ENCODE assay signal across 18 mouse cellular contexts in genomic region chr10:58479954-58480490, GRCm38 (mm10). TPM values are rescaled to one million over a fixed set of nuclear protein-coding genes. Genes with fewer than 3 reads are reported as not detected.
DNase-seq lines count a peak whose midpoint lies in the region; ATAC-seq and TF ChIP-seq lines count a peak whose summit lies in the region.
"Had no signal": no experiment of that assay in that cellular context is flagged by ENCODE, and none has a peak within 500 bp of the region (broad histone marks: within the 10 kb centered on the region; RNA-seq: fewer than 3 reads in every experiment).

No protein-coding gene starts in this region.

- no peak overlapping the region for H3K4me3 ChIP-seq in MEL (ENCODE audit: control insufficient read depth in 1 of 2, insufficient read depth in 1 of 2, low read depth in 2 of 2, low read length in 2 of 2)
- H3K4me3 ChIP-seq in intestine, postnatal 0 days (ENCODE audit: low read depth, low read length), result no peak overlapping the region
- H3K4me3 ChIP-seq: embryonic facial prominence, embryonic 12.5 days; gastrocnemius, adult 2 months; heart, embryonic 12.5 days; hindbrain, embryonic 10.5 days had no signal

- H3K9me3 ChIP-seq in MEL (replicated peaks; ENCODE audit: insufficient read depth, low read length), result no peaks in the 10 kb centered on the region
- H3K9me3 ChIP-seq in intestine, postnatal 0 days (ENCODE audit: control insufficient read depth), result no peaks in the 10 kb centered on the region
- H3K9me3 ChIP-seq: embryonic facial prominence, embryonic 12.5 days; heart, embryonic 12.5 days; hindbrain, embryonic 10.5 days had no signal

- H3K4me1 ChIP-seq in MEL (ENCODE audit: control insufficient read depth in 1 of 2, insufficient read depth in 2 of 2, low read length in 2 of 2), result no peaks in the 10 kb centered on the region
- H3K4me1 ChIP-seq in intestine, postnatal 0 days (replicated peaks; ENCODE audit: control insufficient read depth, insufficient read depth, low read length), result no peaks in the 10 kb centered on the region
- H3K4me1 ChIP-seq: embryonic facial prominence, embryonic 12.5 days; heart, embryonic 12.5 days; hindbrain, embryonic 10.5 days had no signal

- H3K79me2 ChIP-seq in MEL (ENCODE audit: control insufficient read depth, insufficient read depth, low read length, poor library complexity), result peaks cover 3% of the 10 kb centered on the region; the same call in 1 of the 2 replicates

- TF ChIP-seq CTCF in MEL (IDR thresholded peaks at IDR 0.05 in 2 of 3, conservative IDR thresholded peaks at IDR 0.05 in 1 of 3; ENCODE audit: control insufficient read depth in 1 of 3, insufficient read depth in 1 of 3, low read depth in 2 of 3, low read length in 3 of 3, poor library complexity in 1 of 3, severe bottlenecking in 1 of 3), result no peak
- no peak for TF ChIP-seq CTCF in intestine, postnatal 0 days (IDR thresholded peaks at IDR 0.05; ENCODE audit: low read depth)

- no peak overlapping the region for H3K4me2 ChIP-seq in intestine, postnatal 0 days (replicated peaks; ENCODE audit: low read depth)
- H3K4me2 ChIP-seq: embryonic facial prominence, embryonic 12.5 days; heart, embryonic 12.5 days; hindbrain, embryonic 14.5 days had no signal

- no peaks in the 10 kb centered on the region for H3K27me3 ChIP-seq in MEL (ENCODE audit: control insufficient read depth in 1 of 2, insufficient read depth in 2 of 2, low read length in 2 of 2)
- H3K27me3 ChIP-seq in intestine, postnatal 0 days (replicated peaks; ENCODE audit: control insufficient read depth, insufficient read depth, low read length), result no peaks in the 10 kb centered on the region
- H3K27me3 ChIP-seq: CH12.LX; embryonic facial prominence, embryonic 12.5 days; heart, embryonic 12.5 days had no signal

- peaks cover 0 to 62% of the 10 kb centered on the region in 2 experiments; a peak in 3 of 4 replicates for H3K36me3 ChIP-seq in MEL (ENCODE audit: control insufficient read depth in 1 of 2, insufficient read depth in 2 of 2, low read length in 2 of 2)
- peaks cover 65% of the 10 kb centered on the region for H3K36me3 ChIP-seq in intestine, postnatal 0 days (ENCODE audit: control insufficient read depth, insufficient read depth)

- H3K9ac ChIP-seq in MEL (ENCODE audit: control insufficient read depth, low read depth, low read length, poor library complexity, severe bottlenecking), result no peak overlapping the region
- H3K9ac ChIP-seq in intestine, postnatal 0 days (ENCODE audit: low read depth, low read length), result no peak overlapping the region
- H3K9ac ChIP-seq: embryonic facial prominence, embryonic 12.5 days; heart, embryonic 12.5 days; hindbrain, embryonic 14.5 days had no signal

- TF ChIP-seq RAD21 in MEL (IDR thresholded peaks at IDR 0.05; ENCODE audit: low read depth, low read length), result no peak

- ATAC-seq in inflammation-experienced regulatory T-cells, adult 6 months, result peak; percentile 56
- ATAC-seq in intestine, postnatal 0 days, result no peak
- ATAC-seq: forebrain, embryonic 16.5 days had no signal

- no peak for TF ChIP-seq POLR2A in MEL (IDR thresholded peaks at IDR 0.05; ENCODE audit: control insufficient read depth in 1 of 2, insufficient read depth in 1 of 2, low read depth in 1 of 2, low read length in 2 of 2, poor library complexity in 1 of 2)

- TF ChIP-seq EP300 in MEL (IDR thresholded peaks at IDR 0.05; ENCODE audit: low read depth in 1 of 2, low read length in 2 of 2), result no peak

- H3K27ac ChIP-seq in MEL (ENCODE audit: control insufficient read depth, low read depth, low read length), result no peak overlapping the region
- no peak overlapping the region for H3K27ac ChIP-seq in intestine, postnatal 0 days (ENCODE audit: low read depth, low read length)
- H3K27ac ChIP-seq: embryonic facial prominence, embryonic 12.5 days; gastrocnemius, adult 2 months; hindbrain, embryonic 10.5 days; hindbrain, embryonic 14.5 days had no signal

- peak; percentile 11 for DNase-seq in right cerebral cortex, adult 18-20 months
- no peak for DNase-seq in right cerebral cortex, postnatal 10 days (ENCODE audit: low spot score in 2 of 2)
- no peak for DNase-seq in MEL (ENCODE audit: low read depth, low spot score)
- DNase-seq in thymus, postnatal 0 days (ENCODE audit: low spot score), result no peak
- DNase-seq: adrenal gland, postnatal 10 days; cerebellum, adult 11-12 months; cerebellum, adult 9-10 months; cerebellum, postnatal 25 days; gastrocnemius, postnatal 25 days had no signal

- WGBS in intestine, postnatal 0 days, result 94% methylated on average over 4 of the region's 4 CpGs

TF ChIP-seq in MEL, 35 proteins besides CTCF, POLR2A, EP300 and RAD21:
- TF ChIP-seq ZNF384 (IDR thresholded peaks at IDR 0.05; ENCODE audit: low read depth, low read length) (no peak), BHLHE40 (IDR thresholded peaks at IDR 0.05; ENCODE audit: borderline replicate concordance, low read depth, low read length) (no peak), POLR2AphosphoS2 (IDR thresholded peaks at IDR 0.05; ENCODE audit: low read length) (0 out of 2 replicates have a peak, but pooled peaks have one; percentile 9), NELFE (IDR thresholded peaks at IDR 0.05; ENCODE audit: low read depth, low read length) (no peak)

RNA-seq across cellular contexts. Expression of gene Ccdc138, which starts 17.7 kb away (rescaled TPM):
- 1.2 and 1.3 TPM in 2 replicates for total RNA-seq in MEL (2012; rRNA removed)
- polyA plus RNA-seq in MEL (2012; ENCODE audit: insufficient read depth in 1 of 2, insufficient read length in 2 of 2, low read depth in 1 of 2, low replicate concordance in 2 of 2, missing spikeins in 1 of 2), result 1 to 10 TPM in 1 of 2 experiments, not detected in 1; 1.3 TPM
- 1 to 10 TPM; 2.2 to 5.1 (median 2.7) TPM for polyA plus RNA-seq in inflammation-experienced regulatory T-cells, adult 6 months (2017; shearing (Covaris generic))
- polyA plus RNA-seq in thymus, postnatal 0 days (2015; fragmentation: Nextera tagmentation; extraction: Ambion mirVana), result 6.2 and 9.3 TPM in 2 replicates
- polyA plus RNA-seq in intestine, postnatal 0 days (2015; fragmentation: Nextera tagmentation; extraction: Ambion mirVana), result 2.5 and 2.6 TPM in 2 replicates

RNA-seq across cellular contexts. Expression of gene Ranbp2, which starts 33.3 kb away (rescaled TPM):
- total RNA-seq in MEL (2012; rRNA removed), result 73.5 and 82.4 TPM in 2 replicates
- 100 to 1,000 TPM in 1 of 2 experiments, 10 to 100 TPM in 1; 52.3 to 114 TPM for polyA plus RNA-seq in MEL (2012; ENCODE audit: insufficient read depth in 1 of 2, insufficient read length in 2 of 2, low read depth in 1 of 2, low replicate concordance in 2 of 2, missing spikeins in 1 of 2)
- polyA plus RNA-seq in inflammation-experienced regulatory T-cells, adult 6 months (2017; shearing (Covaris generic)), result 10 to 100 TPM; 23.6 to 27.6 (median 27.3) TPM
- polyA plus RNA-seq in thymus, postnatal 0 days (2015; fragmentation: Nextera tagmentation; extraction: Ambion mirVana), result 19.3 and 21.8 TPM in 2 replicates
- polyA plus RNA-seq in intestine, postnatal 0 days (2015; fragmentation: Nextera tagmentation; extraction: Ambion mirVana), result 8.0 and 9.0 TPM in 2 replicates
